Mouse (Mus musculus): ENCODE measurements around the gene Chrne.
A peak's percentile ranks its signal among the peaks of the same experiment; 100 is the strongest.

DNA sequence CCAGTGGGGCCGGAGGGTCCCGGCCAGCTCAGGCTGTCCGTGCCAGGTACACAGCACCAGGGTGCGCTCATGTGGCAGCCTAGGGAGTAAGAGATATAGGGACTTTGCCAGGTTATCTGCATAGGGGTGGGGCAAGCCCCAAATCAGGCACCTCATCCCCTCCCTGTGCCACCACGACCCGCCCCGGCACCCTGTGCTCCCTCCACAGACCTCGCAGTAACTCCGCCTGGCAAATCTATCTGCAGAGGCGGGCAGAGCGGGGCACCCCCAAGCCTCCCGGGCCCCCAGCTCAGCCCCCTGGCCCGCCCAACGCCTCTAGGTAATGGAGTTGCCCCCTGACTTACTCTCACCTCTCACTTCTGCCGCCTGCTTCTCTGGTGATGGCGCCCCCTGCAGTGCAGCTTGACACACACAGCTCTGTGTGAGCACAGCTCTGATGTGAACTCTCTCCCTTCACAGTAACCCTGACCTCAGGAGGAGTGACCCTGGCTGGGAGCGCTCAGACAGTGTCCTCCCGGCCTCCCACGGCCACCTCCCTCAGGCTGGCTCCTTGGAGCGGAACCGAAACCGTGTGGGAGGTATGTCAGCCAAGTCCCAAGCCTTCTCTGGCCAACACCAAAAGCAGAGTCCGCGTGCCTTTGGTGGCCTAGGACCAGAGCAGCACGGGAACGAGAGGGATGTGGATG is 10.5 kb downstream of the Chrne start:
- TF ChIP-seq CTCF (IDR thresholded peaks at IDR 0.05; ENCODE audit: extremely low read depth, insufficient read depth, insufficient read length, insufficient replicate concordance) (peak; percentile 19; the same call in 1 of the 2 replicates), POLR2A (IDR thresholded peaks at IDR 0.05; ENCODE audit: low read depth, low read length) (no peak)

Measured in spleen, adult 2 months (tissue).